In the genomic region with DNA sequence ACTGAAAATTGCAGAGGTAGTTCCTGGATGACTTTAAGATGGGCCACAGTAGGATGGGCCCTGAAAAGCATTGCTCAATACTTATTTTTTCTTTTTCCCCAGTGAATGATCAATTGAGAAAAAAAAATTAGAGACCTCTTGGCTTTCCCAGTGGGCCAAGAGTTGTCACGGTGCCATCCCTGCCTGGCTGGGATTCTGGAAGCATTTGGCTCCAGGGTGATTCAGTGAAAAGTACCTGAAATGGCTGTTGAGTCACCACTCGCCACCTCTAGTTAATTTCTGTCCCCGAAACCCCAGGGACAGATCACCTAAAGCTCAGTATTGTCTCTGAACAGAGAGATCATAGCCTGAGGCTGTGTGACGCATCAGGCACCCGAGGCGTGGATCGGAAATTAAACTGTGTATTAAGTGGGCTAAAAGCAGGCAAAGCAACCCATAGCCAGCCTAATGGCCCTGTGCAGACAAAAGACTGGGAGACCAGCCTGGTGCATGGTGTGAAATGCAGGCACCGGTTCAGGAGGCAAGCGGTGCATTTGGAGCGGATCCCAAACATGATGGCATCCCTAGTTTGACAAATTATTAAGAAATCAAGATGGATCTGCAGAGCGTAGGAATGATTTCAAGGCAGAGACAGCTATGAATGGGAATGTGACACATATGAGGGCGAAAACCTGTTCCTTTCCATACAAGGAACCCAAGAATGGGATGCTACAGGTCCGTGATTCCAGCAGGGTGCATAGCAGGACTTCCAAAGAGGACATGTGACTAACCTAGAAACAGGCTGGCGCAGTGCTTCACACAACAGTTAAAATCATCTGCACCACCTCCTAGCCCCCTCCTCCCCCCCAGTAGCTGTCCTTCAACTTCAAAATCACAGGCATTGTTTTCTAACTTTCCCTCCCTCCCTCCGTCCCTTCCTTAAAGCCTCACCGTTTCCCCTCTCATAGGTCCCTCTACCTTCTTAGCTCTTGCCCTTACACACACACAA, we compare ENCODE assay signal across 11 mouse cellular contexts.
DNase-seq lines count a peak whose midpoint lies in the region.
"Had no signal": no experiment of that assay in that cellular context is flagged by ENCODE, and none has a peak within 500 bp of the region (broad histone marks: within the 10 kb centered on the region; RNA-seq: fewer than 3 reads in every experiment).

No protein-coding gene starts in this region.

- DNase-seq in adrenal gland, postnatal 10 days, result peak; percentile 69
- no peak for DNase-seq in adrenal gland, postnatal 4 days (ENCODE audit: low spot score in 2 of 2)
- DNase-seq in left cerebral cortex, postnatal 4 days, result peak; percentile 66
- DNase-seq in left cerebral cortex, postnatal 25 days (ENCODE audit: low spot score in 2 of 2), result no peak
- DNase-seq in cerebellum, postnatal 10 days, result peak; percentile 89 to 92
- peak; percentile 27 to 28 for DNase-seq in layer of hippocampus, postnatal 25 days (ENCODE audit: extremely low spot score in 1 of 2, low spot score in 1 of 2)
- DNase-seq in testis, postnatal 10 days (ENCODE audit: low spot score), result no peak
- DNase-seq in frontal cortex, postnatal 14 days (ENCODE audit: low spot score in 2 of 2), result no peak
- DNase-seq: liver, embryonic 13.5 days; retina, postnatal 1 day; thymus, adult 18-20 months had no signal

- intact Hi-C loops in left cerebral cortex, postnatal 4 days (cut with DNase I), result no loop called here
- intact Hi-C loops in left cerebral cortex, postnatal 25 days (cut with DNase I), result loop anchor here (5.0 kb wide), 1 partner anchor 341 kb away; no protein-coding TSS in a partner anchor

Comparison
In these comparisons a context has a peak if more than half of its experiments do, and no peak if none do; other contexts are left out.
1. DNase-seq: peak in adrenal gland, postnatal 10 days (single experiment), left cerebral cortex, postnatal 4 days (single experiment), cerebellum, postnatal 10 days (2 of 2) and layer of hippocampus, postnatal 25 days (2 of 2); none in adrenal gland, postnatal 4 days (0 of 2), left cerebral cortex, postnatal 25 days (0 of 2), testis, postnatal 10 days (single experiment) and frontal cortex, postnatal 14 days (0 of 2).